Mouse (Mus musculus) gastrocnemius, postnatal 36 days (tissue): ENCODE data around the gene Olfr487. TPM values are rescaled to one million over a fixed set of nuclear protein-coding genes. Genes with fewer than 3 reads are reported as not detected.
"Not testable (repeated sequence)": the region's sequence is repeated elsewhere in the genome, so short reads cannot be mapped to it uniquely, and the experiment has no call there.

ENCODE experiments used
- DNase-seq, 2 experiments: peaks; one replicate each; pipeline ENCODE4 v3.0.0; 2022
- intact Hi-C: fragments of 180-260 bp; cut with DNase I; formaldehyde crosslinking; loops from one replicate; pipeline ENCODE4 v1.15.1; 2025
- long read RNA-seq, 2 experiments: library from polyadenylated mRNA; stranded (forward); transcript quantifications; one replicate each; pipeline ENCODE4 v2.0.0; 2021
- total RNA-seq, 2 experiments: library from RNA; stranded (reverse); gene quantifications; 2 replicates each; pipeline ENCODE4 v1.2.3; 2021

Olfr487 gene
- total RNA-seq: not detected
- long read RNA-seq, experiment 1: 0 reads
- long read RNA-seq, experiment 2: 0 reads

DNA sequence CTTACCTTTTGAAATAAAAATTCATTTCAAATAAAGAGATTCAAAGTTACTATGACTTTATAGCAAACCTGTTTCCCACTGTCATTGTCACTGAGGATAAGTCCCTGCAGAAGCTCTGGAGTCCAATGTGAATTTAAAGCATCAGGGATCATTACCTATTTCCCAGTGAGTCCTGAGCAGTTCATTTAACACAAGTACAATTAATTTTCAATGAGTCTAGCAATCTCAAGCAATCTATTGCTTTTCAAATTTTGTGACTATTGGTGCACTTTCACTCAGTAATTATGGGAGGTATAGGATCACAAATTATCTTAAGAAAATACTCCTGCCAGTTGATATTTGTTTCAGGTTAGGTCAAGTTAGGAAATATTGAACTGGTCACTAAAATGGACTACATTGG, at the start of gene Olfr487:
Gene Olfr487, minus strand, starts transcription at position 101 of the 400 bp plus-strand sequence.
- intact Hi-C loops, DNase-seq: not testable (repeated sequence)

DNA sequence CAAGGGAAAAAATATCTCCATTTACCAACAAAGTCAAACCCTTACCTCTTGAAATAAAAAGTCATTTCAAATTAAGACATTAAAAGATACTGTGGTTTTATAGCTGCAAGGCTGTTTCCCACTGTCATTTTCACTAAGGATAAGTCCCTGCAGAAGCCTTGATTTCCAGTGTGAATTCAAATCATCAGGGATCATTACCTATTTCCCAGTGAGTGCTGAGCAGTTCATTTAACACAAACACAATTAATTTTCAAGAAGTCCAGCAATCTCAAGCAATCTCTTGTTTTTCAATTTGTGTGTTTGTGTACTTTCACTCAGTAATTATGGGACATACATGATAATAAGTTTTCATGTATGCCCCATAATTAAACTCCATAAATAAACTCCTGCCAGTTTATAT, 43.8 kb upstream of the Olfr487 start, which contains the start of gene Olfr488:
Gene Olfr488, minus strand, starts transcription at position 101 of the 400 bp plus-strand sequence.
- no peak for DNase-seq
- intact Hi-C loops: no loop called here

DNA sequence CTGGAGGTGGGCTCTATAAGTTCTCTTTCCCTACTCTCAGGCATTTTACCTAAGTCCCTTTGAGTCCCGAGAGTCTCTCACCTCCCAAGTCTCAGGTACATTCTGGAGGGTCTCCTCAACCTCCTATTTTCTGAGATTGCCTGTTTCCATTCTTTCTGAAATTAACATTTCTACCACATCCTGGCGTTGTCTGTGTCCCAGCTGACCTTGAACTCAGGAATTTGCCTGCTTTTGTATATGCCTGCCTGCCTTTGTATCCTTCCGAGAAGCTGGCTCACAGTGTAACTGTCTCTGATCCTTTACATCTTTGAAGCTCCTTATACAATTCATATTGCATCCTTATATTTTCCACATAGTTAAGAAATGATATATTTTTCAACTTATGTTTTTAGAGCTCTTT, 19.1 kb upstream of the Olfr487 start:
- DNase-seq: no peak
- intact Hi-C loops: no loop called here

DNA sequence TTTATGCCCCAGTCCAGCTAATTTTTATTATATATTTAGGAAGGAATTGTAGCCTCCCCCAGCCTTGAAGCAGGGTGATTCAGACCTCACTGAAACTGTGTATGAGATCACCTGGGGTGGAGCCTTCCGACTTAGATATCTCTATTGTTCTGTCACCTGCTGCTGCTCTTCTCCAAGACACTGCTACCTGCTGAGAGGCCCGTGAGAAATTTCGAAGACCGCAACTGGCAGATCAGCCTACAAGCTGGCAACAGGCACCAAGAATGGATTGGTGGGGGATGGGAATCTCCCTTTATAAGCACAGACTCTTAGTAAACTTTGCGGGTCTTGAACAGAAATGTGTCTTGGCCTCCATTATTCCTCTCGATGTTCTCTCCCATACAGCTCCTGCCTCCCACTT, 17.5 kb downstream of the Olfr487 start:
- DNase-seq: no peak
- intact Hi-C loops: no loop called here

- intact Hi-C loops, DNase-seq: not testable (repeated sequence)
Measured at GRCm38 (mm10) chr7:108196337-108196736, 18.1 kb downstream of the Olfr487 start.

GRCm38 (mm10) chr7:108192714-108193113, 21.7 kb downstream of the Olfr487 start:
- DNase-seq, intact Hi-C loops: not testable (repeated sequence)

DNA sequence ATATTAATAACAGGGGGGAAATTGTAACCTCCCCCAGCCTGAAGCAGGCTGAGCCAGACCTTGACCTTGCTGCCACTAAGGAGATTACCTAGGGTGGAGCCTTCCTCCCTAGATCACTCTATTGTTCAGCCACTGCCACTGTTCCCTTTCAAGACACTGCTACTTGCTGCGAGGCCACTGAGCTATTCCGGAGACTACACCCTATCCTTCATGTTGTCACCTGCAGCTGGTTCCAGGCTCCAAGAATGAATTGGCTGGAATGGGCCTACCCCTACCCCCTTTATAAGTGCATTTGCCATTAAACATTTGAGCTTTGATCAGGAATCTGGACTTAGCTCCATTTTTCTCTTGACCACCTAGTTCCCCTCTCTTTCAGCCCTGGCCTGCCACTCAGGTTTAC, 23.2 kb downstream of the Olfr487 start:
- DNase-seq, intact Hi-C loops: not testable (repeated sequence)

DNA sequence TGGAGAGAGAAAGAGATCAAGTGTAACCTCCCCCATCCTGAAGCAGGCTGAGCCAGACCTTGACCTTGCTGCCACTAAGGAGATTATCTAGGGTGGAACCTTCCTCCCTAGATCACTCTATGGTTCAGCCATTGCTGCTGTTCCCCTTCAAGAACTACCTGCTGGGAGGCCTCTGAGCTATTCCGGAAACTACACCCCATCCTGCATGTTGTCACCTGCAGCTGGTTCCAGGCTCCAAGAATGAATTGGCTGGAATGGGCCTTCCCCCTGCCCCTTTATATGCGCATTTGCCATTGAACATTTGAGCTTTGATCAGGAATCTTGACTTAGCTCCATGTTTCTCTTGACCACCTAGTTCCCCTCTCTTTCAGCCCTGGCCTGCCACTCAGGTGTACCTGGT, 29.2 kb downstream of the Olfr487 start:
- intact Hi-C loops, DNase-seq: not testable (repeated sequence)

GRCm38 (mm10) chr7:108184401-108184800, 30.0 kb downstream of the Olfr487 start:
- DNase-seq, intact Hi-C loops: not testable (repeated sequence)

DNA sequence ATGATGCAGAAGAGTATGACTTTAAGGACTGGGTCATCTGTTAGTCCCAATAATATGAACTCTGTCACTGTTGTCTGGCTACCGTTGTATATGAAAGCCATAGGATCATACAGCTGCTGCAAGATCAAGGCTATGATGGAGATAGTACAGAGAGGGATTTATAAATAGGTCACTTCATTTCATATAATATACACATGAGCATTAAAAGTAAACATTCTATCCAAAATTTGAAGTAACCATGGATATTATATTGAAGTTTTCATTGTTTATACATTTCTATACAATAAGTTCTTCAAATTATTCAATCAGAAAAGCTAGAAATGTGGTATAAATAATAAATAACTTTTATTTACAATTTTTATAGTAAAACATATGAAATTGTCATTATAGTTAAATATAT, 41.8 kb downstream of the Olfr487 start, which contains the start of gene Olfr486:
Gene Olfr486, minus strand, starts transcription at position 101 of the 400 bp plus-strand sequence.
- DNase-seq, intact Hi-C loops: not testable (repeated sequence)

- intact Hi-C loops: no loop called here
- DNase-seq: no peak
Measured at GRCm38 (mm10) chr7:108159771-108160170, 54.7 kb downstream of the Olfr487 start, which contains the start of gene Olfr485. Gene Olfr485, minus strand, starts transcription at chr7:108159871.

Other genes starting within 250 kb of the Olfr487 start
- gene Olfr476, start 249.8 kb downstream of the Olfr487 start, total RNA-seq: not detected
- not detected for gene Olfr477, start 227.9 kb downstream of the Olfr487 start, total RNA-seq
- not detected for gene Olfr478, start 180.6 kb downstream of the Olfr487 start, total RNA-seq
- gene Olfr479, start 163.9 kb downstream of the Olfr487 start, total RNA-seq: not detected
- not detected for gene Olfr480, start 147.3 kb downstream of the Olfr487 start, total RNA-seq
- not detected for gene Olfr481, start 134.8 kb downstream of the Olfr487 start, total RNA-seq
- gene Olfr482, start 117.0 kb downstream of the Olfr487 start, total RNA-seq: under 1 TPM; 0.32 to 0.64 TPM
- gene Olfr483, start 113.8 kb downstream of the Olfr487 start, total RNA-seq: not detected
- not detected for gene Olfr484, start 87.2 kb downstream of the Olfr487 start, total RNA-seq
- not detected for gene Olfr485, start 54.8 kb downstream of the Olfr487 start, total RNA-seq
- gene Olfr486, start 41.9 kb downstream of the Olfr487 start, total RNA-seq: not detected
- gene Olfr488, start 43.7 kb upstream of the Olfr487 start, total RNA-seq: not detected
- gene Olfr490, start 74.3 kb upstream of the Olfr487 start, total RNA-seq: not detected
- gene Olfr491, start 98.8 kb upstream of the Olfr487 start, total RNA-seq: not detected
- not detected for gene Olfr492, start 109.0 kb upstream of the Olfr487 start, total RNA-seq
- not detected for gene Olfr493, start 132.3 kb upstream of the Olfr487 start, total RNA-seq
- gene Olfr494, start 150.7 kb upstream of the Olfr487 start, total RNA-seq: not detected
- gene Olfr495, start 178.5 kb upstream of the Olfr487 start, total RNA-seq: not detected
- not detected for gene Olfr497, start 205.8 kb upstream of the Olfr487 start, total RNA-seq